Mouse (Mus musculus): Measurements from ENCODE around the gene Cnga1. TPM values are rescaled to one million over a fixed set of nuclear protein-coding genes. Genes with fewer than 3 reads are reported as not detected.
A peak's percentile ranks its signal among the peaks of the same experiment; 100 is the strongest.

Cnga1 gene
- total RNA-seq, 2 experiments from 2014 or later: not detected

GRCm38 (mm10) chr5:72558716-72559526 is 85.2 kb downstream of the Cnga1 start:
- DNase-seq (ENCODE audit: low spot score in 2 of 2): peak in 1 of 2 experiments; percentile 17

GRCm38 (mm10) chr5:72556245-72556644 is 87.8 kb downstream of the Cnga1 start:
- DNase-seq (ENCODE audit: low spot score in 2 of 2): no peak

Other genes with a start within 250 kb of the Cnga1 start
- under 1 TPM; 0.08 to 0.20 TPM for gene Corin, start 139.8 kb downstream of the Cnga1 start, total RNA-seq (2021)
- 10 to 100 TPM; 13.4 to 15.1 TPM for gene Nfxl1, start 84.6 kb downstream of the Cnga1 start, total RNA-seq (2021)
- not detected for gene Zar1, start 63.0 kb downstream of the Cnga1 start, total RNA-seq (2021)
- under 1 TPM in 1 of 2 experiments, not detected in 1; 0.23 TPM for gene Gm5868, start 56.7 kb downstream of the Cnga1 start, total RNA-seq (2021)
- gene Nipal1, start 3.5 kb upstream of the Cnga1 start, total RNA-seq (2021): not detected
- not detected for gene Txk, start 108.5 kb upstream of the Cnga1 start, total RNA-seq (2021)
- 1 to 10 TPM; 1.2 to 1.7 TPM for gene Tec, start 224.2 kb upstream of the Cnga1 start, total RNA-seq (2021)